Mouse (Mus musculus): ENCODE data around the gene Mgmt.

- TF ChIP-seq POLR2A (IDR thresholded peaks at IDR 0.05; ENCODE audit: control insufficient read depth, low read depth, low read length) (no peak), CTCF (IDR thresholded peaks at IDR 0.05; ENCODE audit: control insufficient read depth, insufficient read depth, insufficient replicate concordance, low read depth, low read length) (no peak)
Measured at GRCm38 (mm10) chr7:136846086-136846620, 48.3 kb upstream of the Mgmt start.

Measured in testis, adult 2 months (tissue).